10 mouse cellular contexts compared by ENCODE assay signal in the genomic region with DNA sequence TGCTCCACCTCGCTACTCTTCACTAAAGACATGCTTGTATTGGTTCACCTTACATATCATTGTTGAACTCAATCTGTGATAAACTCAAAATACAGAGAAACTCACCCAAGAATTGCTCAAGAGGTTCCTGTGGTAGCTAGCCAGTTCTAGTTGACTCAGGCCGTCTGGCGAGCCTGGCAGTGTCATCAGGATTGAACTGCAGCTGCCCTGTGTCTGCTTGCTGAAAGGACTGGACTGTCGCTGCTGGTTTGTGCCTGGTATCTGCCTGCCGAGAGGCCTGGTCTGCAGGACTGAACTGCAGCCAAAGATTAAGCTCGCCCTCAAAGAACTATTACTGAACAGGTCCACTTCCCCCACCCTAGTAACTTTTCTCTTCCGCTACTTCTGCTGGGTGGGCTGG. TPM values are rescaled to one million over a fixed set of nuclear protein-coding genes. Genes with fewer than 3 reads are reported as not detected.
DNase-seq lines count a peak whose midpoint lies in the region; ATAC-seq and TF ChIP-seq lines count a peak whose summit lies in the region.
"Had no signal": no experiment of that assay in that cellular context is flagged by ENCODE, and none has a peak within 500 bp of the region (broad histone marks: within the 10 kb centered on the region; RNA-seq: fewer than 3 reads in every experiment).

No protein-coding gene starts in this region.

- no peaks in the 10 kb centered on the region for H3K9me3 ChIP-seq in embryonic facial prominence, embryonic 12.5 days
- no peaks in the 10 kb centered on the region for H3K9me3 ChIP-seq in embryonic facial prominence, embryonic 10.5 days
- no peaks in the 10 kb centered on the region for H3K9me3 ChIP-seq in limb, embryonic 14.5 days (ENCODE audit: control insufficient read depth, low read length)
- H3K9me3 ChIP-seq: hindbrain, embryonic 15.5 days had no signal

- WGBS in embryonic facial prominence, embryonic 12.5 days = 75% methylated on average over 7 of the region's 7 CpGs
- 83% methylated on average over 7 of the region's 7 CpGs for WGBS in embryonic facial prominence, embryonic 10.5 days
- 36% methylated on average over 7 of the region's 7 CpGs for WGBS in limb, embryonic 14.5 days

- no peak overlapping the region for H3K9ac ChIP-seq in embryonic facial prominence, embryonic 12.5 days
- H3K9ac ChIP-seq in limb, embryonic 14.5 days (ENCODE audit: low read depth, low read length, severe bottlenecking) = no peak overlapping the region
- H3K9ac ChIP-seq: hindbrain, embryonic 15.5 days had no signal

- no peak overlapping the region for H3K4me3 ChIP-seq in embryonic facial prominence, embryonic 12.5 days
- no peak overlapping the region for H3K4me3 ChIP-seq in embryonic facial prominence, embryonic 10.5 days
- no peak overlapping the region for H3K4me3 ChIP-seq in limb, embryonic 14.5 days (replicated peaks; ENCODE audit: low read length)
- H3K4me3 ChIP-seq: hindbrain, embryonic 15.5 days had no signal

- H3K27me3 ChIP-seq in embryonic facial prominence, embryonic 12.5 days = no peaks in the 10 kb centered on the region
- H3K27me3 ChIP-seq in embryonic facial prominence, embryonic 10.5 days (replicated peaks; ENCODE audit: low read depth, poor library complexity, severe bottlenecking) = no peaks in the 10 kb centered on the region
- no peaks in the 10 kb centered on the region for H3K27me3 ChIP-seq in limb, embryonic 14.5 days (ENCODE audit: control insufficient read depth, insufficient read depth, low read length)
- H3K27me3 ChIP-seq: hindbrain, embryonic 15.5 days; Patski had no signal

- DNase-seq in embryonic facial prominence, embryonic 10.5 days (ENCODE audit: low spot score) = no peak
- DNase-seq in 3T3-L1 (ENCODE audit: low read depth, low spot score) = peak; percentile 92
- DNase-seq in fibroblast of lung, adult 2 months (ENCODE audit: low read depth) = peak; percentile 62
- DNase-seq in limb, embryonic 14.5 days (ENCODE audit: low spot score) = no peak
- DNase-seq in layer of hippocampus, adult 9-10 months (ENCODE audit: low spot score) = no peak
- DNase-seq in frontal cortex, postnatal 36 days (ENCODE audit: low spot score in 2 of 2) = no peak
- DNase-seq in right cerebral cortex, postnatal 4 days = no peak

- peaks cover 32% of the 10 kb centered on the region for H3K36me3 ChIP-seq in embryonic facial prominence, embryonic 12.5 days
- H3K36me3 ChIP-seq in embryonic facial prominence, embryonic 10.5 days (replicated peaks) = peaks cover 76% of the 10 kb centered on the region
- H3K36me3 ChIP-seq in limb, embryonic 14.5 days (ENCODE audit: control insufficient read depth, insufficient read depth, low read length) = peaks cover 45% of the 10 kb centered on the region

- H3K4me2 ChIP-seq in embryonic facial prominence, embryonic 12.5 days (replicated peaks) = no peak overlapping the region
- 0 out of 2 replicates have a peak overlapping the region, but pooled peaks have one; percentile 20 for H3K4me2 ChIP-seq in limb, embryonic 14.5 days (replicated peaks; ENCODE audit: low read depth, low read length, severe bottlenecking)
- H3K4me2 ChIP-seq: hindbrain, embryonic 15.5 days had no signal

- no peak for TF ChIP-seq POLR2A in limb, embryonic 14.5 days (IDR thresholded peaks at IDR 0.05; ENCODE audit: borderline replicate concordance, extremely low read depth, insufficient read depth, insufficient read length)

- H3K27ac ChIP-seq in embryonic facial prominence, embryonic 12.5 days = peak overlapping the region; percentile 55; the same call in 1 of the 2 replicates
- no peak overlapping the region for H3K27ac ChIP-seq in embryonic facial prominence, embryonic 10.5 days (replicated peaks)
- 0 out of 2 replicates have a peak overlapping the region, but pooled peaks have one; percentile 20 for H3K27ac ChIP-seq in limb, embryonic 14.5 days (replicated peaks; ENCODE audit: low read depth, low read length)
- H3K27ac ChIP-seq: hindbrain, embryonic 15.5 days had no signal

- H3K4me1 ChIP-seq in embryonic facial prominence, embryonic 12.5 days = peaks cover 2% of the 10 kb centered on the region; the same call in 1 of the 2 replicates
- no peaks in the 10 kb centered on the region for H3K4me1 ChIP-seq in embryonic facial prominence, embryonic 10.5 days
- H3K4me1 ChIP-seq in limb, embryonic 14.5 days (ENCODE audit: control insufficient read depth, insufficient read depth, low read length) = peaks cover 7% of the 10 kb centered on the region
- H3K4me1 ChIP-seq: hindbrain, embryonic 15.5 days had no signal

- ATAC-seq in embryonic facial prominence, embryonic 12.5 days (ENCODE audit: insufficient number of reproducible peaks, insufficient read depth, low FRiP score, low TSS enrichment) = no peak
- no peak for ATAC-seq in limb, embryonic 14.5 days (ENCODE audit: low FRiP score, low read depth)
- ATAC-seq: Patski had no signal

RNA-seq across cellular contexts. Expression of gene Wdsub1, which starts 14.0 kb away (rescaled TPM):
- 27.1 and 35.7 TPM in 2 replicates for polyA plus RNA-seq in embryonic facial prominence, embryonic 12.5 days (2016; fragmentation: Nextera tagmentation; extraction: Ambion mirVana)
- polyA plus RNA-seq in embryonic facial prominence, embryonic 10.5 days (2016; fragmentation: Nextera tagmentation; extraction: Ambion mirVana) = 23.7 and 27.7 TPM in 2 replicates
- 57.2 and 86.4 TPM in 2 replicates for polyA plus RNA-seq in limb, embryonic 14.5 days (2012; rRNA removed)
- polyA plus RNA-seq in limb, embryonic 14.5 days (2014; fragmentation: Nextera tagmentation; extraction: Ambion mirVana) = 33.7 and 39.9 TPM in 2 replicates

Comparison
In these comparisons a context has a peak if more than half of its experiments do, and no peak if none do; other contexts are left out.
1. DNase-seq: peak in 3T3-L1 (single experiment) and fibroblast of lung, adult 2 months (single experiment); none in embryonic facial prominence, embryonic 10.5 days (single experiment), limb, embryonic 14.5 days (single experiment), layer of hippocampus, adult 9-10 months (single experiment), frontal cortex, postnatal 36 days (0 of 2) and right cerebral cortex, postnatal 4 days (single experiment).